Mouse (Mus musculus): ENCODE results near the gene Zfp683.
A peak's percentile ranks its signal among the peaks of the same experiment; 100 is the strongest.

GRCm38 (mm10) chr4:134012858-134013528, 40.6 kb upstream of the Zfp683 start:
- TF ChIP-seq MAFK (IDR thresholded peaks at IDR 0.05; ENCODE audit: insufficient read depth, low read depth, low read length) (peak; percentile 61; the same call in 1 of the 2 replicates), CHD2 (IDR thresholded peaks at IDR 0.05; ENCODE audit: low read depth, low read length) (no peak)

Data from ES-E14 (cell line).